Mouse (Mus musculus): ENCODE data around the gene Iffo2. TPM values are rescaled to one million over a fixed set of nuclear protein-coding genes. Genes with fewer than 3 reads are reported as not detected.

The Iffo2 gene
- total and polyA plus RNA-seq, 2 experiments from 2014 or later: 5.8 to 18.1 TPM

- 67% methylated on average over 1 of the region's 1 CpGs for WGBS
- Histone ChIP-seq H3K27ac (ENCODE audit: low read depth, low read length) (peak overlapping the region; percentile 33; the same call in 1 of the 2 replicates), H3K4me3 (ENCODE audit: low read depth, low read length) (no peak overlapping the region), H3K9ac (replicated peaks; ENCODE audit: low read length, poor library complexity, severe bottlenecking) (no peak overlapping the region), H3K4me1 (ENCODE audit: insufficient read depth, low read length) (no peaks in the 10 kb centered on the region), H3K9me3 (ENCODE audit: low read length) (no peaks in the 10 kb centered on the region), H3K27me3 (ENCODE audit: insufficient read depth, low read length) (no peaks in the 10 kb centered on the region), H3K36me3 (ENCODE audit: insufficient read depth, low read length) (peaks cover 53% of the 10 kb centered on the region), H3K4me2 (ENCODE audit: low read depth, low read length, poor library complexity, severe bottlenecking) (no peak overlapping the region)
- TF ChIP-seq CTCF (IDR thresholded peaks at IDR 0.05): no peak
- ATAC-seq (ENCODE audit: low FRiP score) (0 out of 2 replicates have a peak, but pooled peaks have one; percentile 9), DNase-seq (ENCODE audit: low spot score) (peak; percentile 82)
These were observed 40.4 kb upstream of the Iffo2 start for GRCm38 (mm10) chr4:139489946-139490345.

- Histone ChIP-seq H3K4me3 (ENCODE audit: low read depth, low read length) (no peak overlapping the region), H3K4me2 (ENCODE audit: low read depth, low read length, poor library complexity, severe bottlenecking) (no peak overlapping the region), H3K36me3 (ENCODE audit: insufficient read depth, low read length) (peaks cover 48% of the 10 kb centered on the region), H3K9ac (replicated peaks; ENCODE audit: low read length, poor library complexity, severe bottlenecking) (no peak overlapping the region), H3K9me3 (ENCODE audit: low read length) (no peaks in the 10 kb centered on the region), H3K27me3 (ENCODE audit: insufficient read depth, low read length) (no peaks in the 10 kb centered on the region), H3K4me1 (ENCODE audit: insufficient read depth, low read length) (no peaks in the 10 kb centered on the region), H3K27ac (ENCODE audit: low read depth, low read length) (0 out of 2 replicates have a peak overlapping the region, but pooled peaks have one; percentile 21)
- TF ChIP-seq CTCF (IDR thresholded peaks at IDR 0.05): no peak
- 73% methylated on average over 11 of the region's 11 CpGs for WGBS
- DNase-seq (ENCODE audit: low spot score) (peak; percentile 52), ATAC-seq (ENCODE audit: low FRiP score) (no peak)
These were observed 39.8 kb upstream of the Iffo2 start for GRCm38 (mm10) chr4:139490413-139491055.

- ATAC-seq (ENCODE audit: low FRiP score) (no peak), DNase-seq (ENCODE audit: low spot score) (no peak)
- no peaks in the 10 kb centered on the region for H3K9me3 ChIP-seq (ENCODE audit: low read length)
- H3K27me3 ChIP-seq (ENCODE audit: insufficient read depth, low read length): no peaks in the 10 kb centered on the region
- H3K4me3 ChIP-seq (ENCODE audit: low read depth, low read length): no peak overlapping the region
- no peak overlapping the region for H3K9ac ChIP-seq (replicated peaks; ENCODE audit: low read length, poor library complexity, severe bottlenecking)
- H3K4me2 ChIP-seq (ENCODE audit: low read depth, low read length, poor library complexity, severe bottlenecking): no peak overlapping the region
- no peak overlapping the region for H3K27ac ChIP-seq (ENCODE audit: low read depth, low read length)
- peaks cover 39% of the 10 kb centered on the region for H3K36me3 ChIP-seq (ENCODE audit: insufficient read depth, low read length)
- H3K4me1 ChIP-seq (ENCODE audit: insufficient read depth, low read length): no peaks in the 10 kb centered on the region
- 86% methylated on average over 5 of the region's 5 CpGs for WGBS
- no peak for TF ChIP-seq CTCF (IDR thresholded peaks at IDR 0.05)
These were observed 38.7 kb upstream of the Iffo2 start for GRCm38 (mm10) chr4:139491541-139492170.

GRCm38 (mm10) chr4:139492258-139492833 is 38.0 kb upstream of the Iffo2 start:
- H3K9me3 ChIP-seq (ENCODE audit: low read length): no peaks in the 10 kb centered on the region
- ATAC-seq (ENCODE audit: low FRiP score) (no peak), DNase-seq (ENCODE audit: low spot score) (no peak)
- TF ChIP-seq CTCF (IDR thresholded peaks at IDR 0.05): no peak
- no peaks in the 10 kb centered on the region for H3K4me1 ChIP-seq (ENCODE audit: insufficient read depth, low read length)
- no peak overlapping the region for H3K9ac ChIP-seq (replicated peaks; ENCODE audit: low read length, poor library complexity, severe bottlenecking)
- H3K4me2 ChIP-seq (ENCODE audit: low read depth, low read length, poor library complexity, severe bottlenecking): no peak overlapping the region
- peaks cover 35% of the 10 kb centered on the region for H3K36me3 ChIP-seq (ENCODE audit: insufficient read depth, low read length)
- 38% methylated on average over 3 of the region's 3 CpGs for WGBS
- no peak overlapping the region for H3K4me3 ChIP-seq (ENCODE audit: low read depth, low read length)
- no peaks in the 10 kb centered on the region for H3K27me3 ChIP-seq (ENCODE audit: insufficient read depth, low read length)
- H3K27ac ChIP-seq (ENCODE audit: low read depth, low read length): no peak overlapping the region

GRCm38 (mm10) chr4:139493227-139494025 is 36.9 kb upstream of the Iffo2 start:
- Histone ChIP-seq H3K4me3 (ENCODE audit: low read depth, low read length) (no peak overlapping the region), H3K9ac (replicated peaks; ENCODE audit: low read length, poor library complexity, severe bottlenecking) (0 out of 2 replicates have a peak overlapping the region, but pooled peaks have one; percentile 13), H3K27ac (ENCODE audit: low read depth, low read length) (no peak overlapping the region), H3K4me2 (ENCODE audit: low read depth, low read length, poor library complexity, severe bottlenecking) (no peak overlapping the region), H3K36me3 (ENCODE audit: insufficient read depth, low read length) (peaks cover 25% of the 10 kb centered on the region), H3K27me3 (ENCODE audit: insufficient read depth, low read length) (no peaks in the 10 kb centered on the region), H3K4me1 (ENCODE audit: insufficient read depth, low read length) (no peaks in the 10 kb centered on the region), H3K9me3 (ENCODE audit: low read length) (no peaks in the 10 kb centered on the region)
- TF ChIP-seq CTCF (IDR thresholded peaks at IDR 0.05): no peak
- DNase-seq (ENCODE audit: low spot score) (no peak), ATAC-seq (ENCODE audit: low FRiP score) (no peak)
- 76% methylated on average over 9 of the region's 9 CpGs for WGBS

Data from midbrain, postnatal 0 days (tissue).